Mouse (Mus musculus) embryonic facial prominence, embryonic 15.5 days (tissue): ENCODE measurements around the gene Crat. TPM values are rescaled to one million over a fixed set of nuclear protein-coding genes. Genes with fewer than 3 reads are reported as not detected.
"Not testable (repeated sequence)": the region's sequence is repeated elsewhere in the genome, so short reads cannot be mapped to it uniquely, and the experiment has no call there.

Experiments used
- ATAC-seq: fragments of 200-750 bp; cut with Nextera tagmentation; 2 replicates; pipeline ENCODE4 v1.8.0; 2017; ENCODE audit warnings: low read depth, moderate TSS enrichment; ENCODE audit not compliant: insufficient number of reproducible peaks, low FRiP score, low TSS enrichment
- H3K27ac ChIP-seq: fragments of 300-500 bp; sonication (generic); replicated peaks from 2 replicates; pipeline ENCODE4 v1.5.1; 2015; ENCODE audit warnings: mild to moderate bottlenecking, inconsistent platforms
- H3K27me3 ChIP-seq: fragments of 300-500 bp; sonication (generic); 2 replicates; pipeline ENCODE4 v1.6.1; 2015; ENCODE audit warnings: inconsistent platforms
- H3K36me3 ChIP-seq: fragments of 300-500 bp; sonication (generic); 2 replicates; pipeline ENCODE4 v1.6.1; 2015; ENCODE audit warnings: mild to moderate bottlenecking, inconsistent platforms
- H3K4me1 ChIP-seq: fragments of 300-500 bp; sonication (generic); 2 replicates; pipeline ENCODE4 v1.6.1; 2015; ENCODE audit warnings: inconsistent platforms
- H3K4me2 ChIP-seq: fragments of 300-500 bp; sonication (generic); replicated peaks from 2 replicates; pipeline ENCODE4 v1.6.1; 2015; ENCODE audit warnings: mild to moderate bottlenecking, inconsistent platforms
- H3K4me3 ChIP-seq: fragments of 300-500 bp; sonication (generic); replicated peaks from 2 replicates; pipeline ENCODE4 v1.5.1; 2015; ENCODE audit warnings: mild to moderate bottlenecking, inconsistent platforms
- H3K9ac ChIP-seq: fragments of 300-500 bp; sonication (generic); 2 replicates; pipeline ENCODE4 v1.6.1; 2015; ENCODE audit warnings: inconsistent platforms
- H3K9me3 ChIP-seq: fragments of 300-500 bp; sonication (generic); replicated peaks from 2 replicates; pipeline ENCODE4 v1.6.1; 2016; ENCODE audit warnings: inconsistent platforms
- WGBS: fragments of 180-500 bp; shearing (Covaris S2); methylation state at CpG from one replicate; pipeline ENCODE4 v1.1.7; 2015; 5-methylcytosine and 5-hydroxymethylcytosine counted together
- polyA plus RNA-seq: library from polyadenylated mRNA; unstranded; fragments of >200 nt; fragmentation: Nextera tagmentation; extraction: Ambion mirVana; gene quantifications from 2 replicates; pipeline ENCODE4 v1.2.1, GENCODE M21; 2015

Gene Crat
- polyA plus RNA-seq, 1 experiment from 2014 or later = 29.4 TPM

DNA sequence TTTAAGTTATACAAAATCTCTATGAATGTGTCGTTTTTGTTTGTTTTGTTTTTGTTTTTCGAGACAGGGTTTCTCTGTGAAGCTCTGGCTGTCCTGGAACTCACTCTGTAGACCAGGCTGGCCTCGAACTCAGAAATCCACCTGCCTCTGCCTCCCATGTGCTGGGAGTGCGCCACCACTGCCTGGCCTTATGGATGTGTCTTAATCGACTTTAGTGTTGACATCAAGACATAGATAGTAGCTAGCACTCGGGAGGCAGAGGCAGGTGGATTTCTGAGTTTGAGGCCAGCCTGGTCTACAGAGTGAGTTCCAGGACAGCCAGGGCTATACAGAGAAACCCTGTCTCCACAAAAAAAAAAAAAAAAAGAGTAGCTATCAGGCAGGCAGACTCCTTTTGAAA is 1.5 kb upstream of the Crat start:
- Histone ChIP-seq H3K4me3 (peak overlapping the region; percentile 89), H3K4me1 (peaks cover 45% of the 10 kb centered on the region), H3K4me2 (peak overlapping the region; percentile 82)
- H3K27ac ChIP-seq, H3K27me3 ChIP-seq, ATAC-seq, H3K36me3 ChIP-seq, H3K9ac ChIP-seq, H3K9me3 ChIP-seq: not testable (repeated sequence)
- WGBS = 79% methylated on average over 6 of the region's 6 CpGs

DNA sequence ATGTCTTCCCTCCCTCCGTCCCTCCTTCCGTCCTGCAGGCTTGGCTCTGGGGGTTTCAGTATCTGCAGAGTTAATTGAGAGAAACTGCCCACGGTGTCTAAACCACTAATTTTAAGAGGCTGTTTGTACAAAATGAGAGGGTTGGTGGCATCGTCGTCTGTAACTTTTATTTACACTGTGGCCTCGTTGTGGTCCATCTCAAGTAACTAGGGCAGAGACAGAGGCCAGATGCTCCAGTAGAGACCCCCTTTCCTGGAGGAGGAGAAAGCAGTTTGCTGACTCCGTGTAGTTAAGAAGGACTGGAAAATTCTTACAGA is 994 bp upstream of the Crat start:
- ATAC-seq = no peak
- Histone ChIP-seq H3K4me1 (peaks cover 45% of the 10 kb centered on the region), H3K4me2 (peak overlapping the region; percentile 82)

DNA sequence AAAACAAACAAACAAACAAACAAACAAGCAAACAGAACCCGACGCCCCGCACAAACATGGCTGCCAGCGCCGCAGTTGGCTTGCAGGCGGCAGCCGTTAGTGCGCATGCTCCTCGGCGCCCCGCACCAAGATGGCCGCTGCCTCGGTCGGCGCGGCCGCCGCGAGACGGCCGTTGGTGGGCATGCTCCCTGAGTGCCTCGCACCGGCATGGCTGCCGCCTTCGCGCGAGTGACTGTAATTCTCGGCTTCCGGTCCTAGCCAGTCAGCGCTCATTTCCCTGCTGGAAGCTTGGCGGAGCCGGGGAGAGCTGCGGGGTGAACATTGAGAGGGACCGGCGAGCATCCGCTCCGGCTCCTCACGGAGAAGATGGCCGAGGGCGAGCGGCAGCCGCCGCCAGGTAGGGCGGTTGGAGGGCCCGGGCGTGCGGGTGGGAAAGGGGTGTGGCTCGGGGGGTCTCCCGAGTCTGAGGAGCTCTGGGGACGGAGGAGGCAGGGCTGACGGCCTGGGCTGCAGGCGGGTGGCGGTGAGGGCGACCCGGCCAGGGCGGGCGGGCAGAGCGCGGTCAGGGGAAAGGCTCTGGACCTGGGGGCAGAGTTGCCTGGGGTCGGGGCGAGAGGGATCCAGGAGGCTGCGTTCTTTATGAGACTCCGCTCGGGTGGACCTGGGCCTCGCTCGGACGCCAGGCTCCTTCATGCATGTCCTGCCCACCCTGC is 479 bp upstream of the Crat start, which contains the start of gene Ptpa:
TSS of gene Ptpa (plus strand) at position 104 of the 713 bp plus-strand sequence.
- under 1% methylated on average over 64 of the region's 67 CpGs for WGBS
- H3K4me3 ChIP-seq = peak within 1 kb of the TSS; percentile 89
- peaks cover 41% of the 10 kb centered on the region for H3K4me1 ChIP-seq
- H3K9ac ChIP-seq = peak within 1 kb of the TSS; percentile 88
- H3K9me3 ChIP-seq = no peaks in the 10 kb centered on the region
- H3K27me3 ChIP-seq = no peaks in the 10 kb centered on the region
- ATAC-seq = peak; percentile 92
- H3K27ac ChIP-seq = peak within 1 kb of the TSS; percentile 98
- peaks cover 2% of the 10 kb centered on the region; the same call in 1 of the 2 replicates for H3K36me3 ChIP-seq
- peak within 1 kb of the TSS; percentile 82 for H3K4me2 ChIP-seq

More for the DNA sequence above, 994 bp upstream of the Crat start:
- no peaks in the 10 kb centered on the region for H3K27me3 ChIP-seq
- H3K36me3 ChIP-seq = no peaks in the 10 kb centered on the region; the same call in 1 of the 2 replicates
- peak overlapping the region; percentile 88 for H3K9ac ChIP-seq
- peak overlapping the region; percentile 89 for H3K4me3 ChIP-seq
- peak overlapping the region; percentile 98 for H3K27ac ChIP-seq
- 0% methylated on average over 7 of the region's 7 CpGs for WGBS
- H3K9me3 ChIP-seq = no peaks in the 10 kb centered on the region

DNA sequence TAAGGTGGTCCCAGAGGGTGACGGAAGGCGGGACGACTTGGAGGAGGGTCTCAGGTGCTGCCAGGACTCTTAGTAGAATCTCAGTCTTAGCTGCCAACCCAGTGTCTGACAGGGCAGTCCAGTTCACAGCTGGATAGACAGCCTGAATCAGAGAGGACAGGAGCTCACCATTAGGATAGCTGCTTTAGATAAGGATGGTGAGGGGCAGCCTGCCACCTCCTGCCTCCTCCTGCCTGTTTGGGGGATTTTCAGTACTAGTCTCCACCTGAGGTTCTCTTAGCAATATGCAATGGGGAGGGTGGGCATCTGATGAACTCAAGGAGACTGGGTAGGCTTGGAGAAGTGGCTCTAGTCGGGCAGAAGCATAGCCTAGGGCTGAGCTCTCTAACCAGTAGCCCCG is 932 bp downstream of the Crat start:
- H3K4me3 ChIP-seq = peak overlapping the region; percentile 89
- 47% methylated on average over 5 of the region's 5 CpGs for WGBS
- H3K4me2 ChIP-seq = peak overlapping the region; percentile 82
- H3K4me1 ChIP-seq = peaks cover 41% of the 10 kb centered on the region
- peaks cover 5% of the 10 kb centered on the region; the same call in 1 of the 2 replicates for H3K36me3 ChIP-seq
- ATAC-seq = no peak
- no peaks in the 10 kb centered on the region for H3K9me3 ChIP-seq
- H3K27ac ChIP-seq = no peak overlapping the region
- no peak overlapping the region for H3K9ac ChIP-seq
- no peaks in the 10 kb centered on the region for H3K27me3 ChIP-seq

DNA sequence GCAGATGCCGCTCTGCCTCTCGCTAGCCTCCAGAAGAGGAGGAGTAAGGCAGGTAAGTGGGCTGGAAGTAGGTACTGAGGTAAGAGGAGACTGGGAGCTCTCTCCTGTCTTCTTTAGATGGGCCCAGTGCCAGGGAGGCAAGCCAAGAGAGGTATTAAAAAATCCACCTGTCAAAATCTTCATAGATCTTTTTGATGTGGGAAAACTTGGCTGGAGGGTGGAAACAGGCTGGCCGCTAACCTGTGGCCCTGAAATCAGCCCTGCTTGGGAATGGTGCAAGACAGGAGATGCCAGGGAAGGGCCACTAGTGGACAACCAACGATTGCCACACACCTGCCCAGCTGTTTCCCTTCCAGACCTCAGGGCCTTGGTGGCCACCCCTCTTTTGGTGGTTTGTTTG is 1.5 kb downstream of the Crat start:
- 0 out of 2 replicates have a peak overlapping the region, but pooled peaks have one; percentile 4 for H3K27ac ChIP-seq
- H3K4me2 ChIP-seq = peak overlapping the region; percentile 82; the same call in 1 of the 2 replicates
- WGBS = 78% methylated on average over 4 of the region's 4 CpGs
- H3K9me3 ChIP-seq = no peaks in the 10 kb centered on the region
- H3K27me3 ChIP-seq = no peaks in the 10 kb centered on the region
- peaks cover 37% of the 10 kb centered on the region for H3K4me1 ChIP-seq
- H3K4me3 ChIP-seq = 0 out of 2 replicates have a peak overlapping the region, but pooled peaks have one; percentile 2
- no peak overlapping the region for H3K9ac ChIP-seq
- no peak for ATAC-seq
- peaks cover 8% of the 10 kb centered on the region; the same call in 1 of the 2 replicates for H3K36me3 ChIP-seq

DNA sequence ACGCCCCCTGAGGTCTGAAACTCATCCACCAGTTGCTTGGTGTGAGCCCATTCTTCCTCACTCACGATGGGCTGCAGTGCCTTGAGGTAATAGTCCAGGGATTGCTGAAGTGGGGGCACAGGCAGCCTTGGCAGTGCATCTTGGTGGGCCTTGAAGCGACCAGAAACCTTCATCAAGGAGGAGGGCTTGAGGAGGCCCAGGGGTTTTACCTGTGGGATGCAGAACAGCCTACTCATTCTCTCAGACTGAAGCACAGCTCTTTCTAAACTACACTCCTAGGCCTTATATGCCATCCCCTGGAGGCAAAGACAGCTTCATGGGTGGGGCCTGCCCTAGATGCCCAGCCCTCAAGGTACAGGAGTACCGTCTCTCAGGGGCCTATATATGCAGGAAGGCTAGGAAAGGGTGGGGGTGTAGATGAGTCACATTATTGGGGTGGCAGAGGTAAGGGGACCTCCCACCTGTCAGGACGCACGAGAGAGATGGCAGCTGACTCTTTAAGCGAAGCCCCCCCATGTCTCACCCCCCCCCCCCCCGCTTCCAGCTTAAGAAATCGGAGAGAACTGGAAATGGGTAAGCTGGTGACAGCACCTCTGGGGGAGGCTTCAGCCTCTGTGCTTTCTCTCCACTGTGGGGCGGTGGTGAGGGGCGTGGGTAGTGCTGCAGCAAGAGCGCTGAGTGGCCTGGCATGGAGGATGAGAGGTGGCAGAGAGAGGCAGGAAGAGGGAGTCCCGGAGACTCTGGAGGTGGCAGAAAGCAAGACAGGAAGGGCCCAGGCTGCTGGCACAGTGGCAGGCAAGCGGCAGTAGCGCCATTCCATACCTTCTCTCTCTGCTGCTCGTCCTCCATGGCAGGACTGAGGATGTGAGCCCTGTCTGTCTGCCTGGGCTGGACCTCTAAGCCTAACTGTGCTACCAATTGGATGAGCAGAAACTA is 2.3 kb downstream of the Crat start:
- 72% methylated on average over 16 of the region's 16 CpGs for WGBS
- H3K9ac ChIP-seq = no peak overlapping the region

DNA sequence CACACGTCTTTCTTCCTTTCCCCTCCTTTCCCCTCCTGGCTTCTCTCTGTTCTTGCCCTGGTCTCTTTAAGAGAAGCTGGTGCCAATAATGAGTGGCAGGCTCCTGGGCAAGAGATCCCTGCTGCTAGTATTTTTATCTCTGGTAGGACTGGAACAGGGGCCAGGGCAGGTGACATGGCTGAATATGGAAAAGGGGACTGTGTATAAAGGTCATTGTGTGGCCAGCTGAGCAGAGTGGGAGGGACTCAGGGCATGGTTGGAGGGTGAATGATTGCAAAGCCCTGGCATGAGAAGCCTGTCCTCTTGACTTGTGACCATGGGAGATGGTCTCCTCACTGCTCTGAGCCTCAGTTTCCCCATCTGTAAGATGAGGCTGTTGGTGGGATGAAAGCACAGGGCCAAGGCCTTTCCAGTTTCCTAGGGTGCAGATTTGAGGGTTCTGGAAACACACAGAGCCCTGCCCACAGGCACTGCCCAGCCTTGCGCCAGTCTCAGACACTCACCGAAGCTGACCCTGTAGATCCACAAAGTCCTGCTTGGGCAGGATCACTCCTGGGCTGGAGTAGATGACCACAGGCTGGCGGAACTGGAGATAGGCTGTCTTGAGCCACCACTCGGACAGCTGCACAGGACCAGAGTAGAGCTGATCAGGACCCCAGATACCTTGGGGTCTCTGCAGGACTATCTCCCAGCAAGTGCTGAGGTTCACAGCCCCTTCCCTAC is 6.0 kb downstream of the Crat start:
- no peak overlapping the region for H3K9ac ChIP-seq
- H3K9me3 ChIP-seq = no peaks in the 10 kb centered on the region
- no peak overlapping the region for H3K27ac ChIP-seq
- peaks cover 43% of the 10 kb centered on the region for H3K36me3 ChIP-seq
- no peak overlapping the region for H3K4me2 ChIP-seq
- 86% methylated on average over 5 of the region's 5 CpGs for WGBS
- no peak for ATAC-seq
- H3K27me3 ChIP-seq = no peaks in the 10 kb centered on the region
- no peak overlapping the region for H3K4me3 ChIP-seq
- peaks cover 12% of the 10 kb centered on the region for H3K4me1 ChIP-seq

More for the DNA sequence above, 2.3 kb downstream of the Crat start:
- ATAC-seq = no peak
- H3K27ac ChIP-seq = 0 out of 2 replicates have a peak overlapping the region, but pooled peaks have one; percentile 4
- H3K27me3 ChIP-seq = no peaks in the 10 kb centered on the region
- 0 out of 2 replicates have a peak overlapping the region, but pooled peaks have one; percentile 2 for H3K4me3 ChIP-seq
- H3K4me1 ChIP-seq = peaks cover 29% of the 10 kb centered on the region
- H3K9me3 ChIP-seq = no peaks in the 10 kb centered on the region
- peaks cover 10% of the 10 kb centered on the region for H3K36me3 ChIP-seq
- no peak overlapping the region for H3K4me2 ChIP-seq

DNA sequence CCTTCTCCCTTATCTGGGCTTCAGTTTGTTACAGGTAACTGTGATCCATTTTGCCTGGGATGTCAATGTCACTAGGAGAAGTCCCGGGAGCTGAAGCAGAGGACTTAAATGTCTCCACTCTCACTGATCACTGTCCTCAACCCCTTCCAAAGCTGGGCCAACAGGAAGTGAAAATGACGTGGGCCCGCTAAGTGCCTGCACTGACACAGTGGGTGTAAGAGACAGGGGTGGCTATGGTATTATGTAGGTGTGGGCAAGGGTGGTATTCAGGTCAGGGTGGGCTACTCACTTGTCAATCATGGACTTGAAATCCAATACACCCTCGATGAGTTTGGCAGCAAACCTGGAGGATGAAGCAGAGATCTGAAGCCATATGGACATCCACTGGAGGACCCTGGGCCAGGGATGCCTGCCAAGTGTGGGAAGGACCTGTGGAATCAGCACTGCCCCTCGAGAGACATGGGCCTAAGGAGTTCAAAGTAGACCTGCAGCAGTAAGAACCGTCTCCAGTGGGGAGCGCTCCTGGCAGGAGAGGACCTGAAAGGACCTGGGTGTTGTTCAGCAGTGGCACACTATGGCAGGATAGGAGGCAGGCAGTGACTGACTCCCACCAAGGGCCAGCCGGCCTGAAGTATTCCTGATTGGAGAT is 7.0 kb downstream of the Crat start:
- H3K27ac ChIP-seq = no peak overlapping the region
- no peaks in the 10 kb centered on the region for H3K27me3 ChIP-seq
- peaks cover 2% of the 10 kb centered on the region for H3K4me1 ChIP-seq
- H3K9me3 ChIP-seq = no peaks in the 10 kb centered on the region
- no peak overlapping the region for H3K4me3 ChIP-seq
- no peak overlapping the region for H3K4me2 ChIP-seq
- WGBS = 80% methylated on average over 8 of the region's 8 CpGs
- no peak overlapping the region for H3K9ac ChIP-seq
- H3K36me3 ChIP-seq = peaks cover 51% of the 10 kb centered on the region
- ATAC-seq = no peak

DNA sequence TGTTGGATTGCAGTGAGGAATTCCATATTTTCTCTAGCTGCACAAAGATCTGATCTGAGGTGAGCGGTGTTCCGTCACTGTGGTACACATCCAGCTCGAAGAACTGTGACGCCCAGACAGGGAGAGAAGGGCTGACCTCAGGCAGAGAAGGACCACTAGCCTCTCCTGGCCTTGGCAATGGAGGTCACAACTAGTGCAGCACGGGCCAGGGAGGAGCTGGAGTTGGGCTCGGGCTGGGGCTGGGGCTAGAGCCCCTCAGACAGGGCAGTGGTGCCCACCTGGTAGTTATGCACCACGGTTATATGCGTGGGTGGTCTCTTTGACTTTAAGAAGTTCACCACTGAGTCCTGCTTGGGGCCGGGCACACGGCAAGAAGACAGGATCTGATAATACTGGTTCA is 7.8 kb downstream of the Crat start:
- no peak overlapping the region for H3K4me3 ChIP-seq
- H3K9me3 ChIP-seq = no peaks in the 10 kb centered on the region
- no peak overlapping the region for H3K9ac ChIP-seq
- 91% methylated on average over 10 of the region's 10 CpGs for WGBS
- H3K4me2 ChIP-seq = no peak overlapping the region
- H3K4me1 ChIP-seq = no peaks in the 10 kb centered on the region
- no peaks in the 10 kb centered on the region for H3K27me3 ChIP-seq
- no peak overlapping the region for H3K27ac ChIP-seq
- peaks cover 59% of the 10 kb centered on the region for H3K36me3 ChIP-seq
- no peak for ATAC-seq

DNA sequence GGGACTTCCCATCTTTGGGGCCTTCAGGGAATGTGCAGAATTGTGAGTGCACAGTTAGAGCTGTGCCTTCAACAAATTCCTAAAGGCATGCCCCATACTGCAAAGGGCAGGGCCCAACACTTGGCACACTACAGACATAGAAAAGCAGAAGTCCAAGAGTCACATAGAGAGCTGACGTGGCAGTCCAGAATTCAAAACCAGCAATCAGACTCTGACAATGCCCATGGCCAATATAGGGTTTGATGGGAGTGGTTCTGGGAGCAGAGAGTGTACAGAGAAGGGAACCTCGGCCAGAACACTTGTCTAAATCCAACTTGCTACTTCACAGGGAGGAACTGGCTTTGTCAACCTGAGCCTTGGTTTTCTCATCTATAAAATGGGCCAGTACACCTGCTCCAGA is 8.4 kb downstream of the Crat start:
- 79% methylated on average over 2 of the region's 2 CpGs for whole genome bisulfite sequencing
- H3K27ac ChIP-seq = no peak overlapping the region
- no peak for ATAC-seq
- no peaks in the 10 kb centered on the region for H3K27me3 ChIP-seq
- peaks cover 63% of the 10 kb centered on the region for H3K36me3 ChIP-seq
- H3K9me3 ChIP-seq = no peaks in the 10 kb centered on the region
- H3K9ac ChIP-seq = no peak overlapping the region
- H3K4me3 ChIP-seq = no peak overlapping the region
- no peaks in the 10 kb centered on the region for H3K4me1 ChIP-seq
- H3K4me2 ChIP-seq = no peak overlapping the region
